Mouse (Mus musculus) mouse trophoblast stem cell (cell line): ENCODE data around the gene Gm20538.

Experiments
- in situ Hi-C, 2 experiments: fragments of 300-500 bp; cut with MseI, MboI; formaldehyde crosslinking; loops; 2 replicates in 1 of 2; 3 replicates in 1 of 2; pipeline ENCODE4 v1.15.1; 2025

Gene Gm20538

DNA sequence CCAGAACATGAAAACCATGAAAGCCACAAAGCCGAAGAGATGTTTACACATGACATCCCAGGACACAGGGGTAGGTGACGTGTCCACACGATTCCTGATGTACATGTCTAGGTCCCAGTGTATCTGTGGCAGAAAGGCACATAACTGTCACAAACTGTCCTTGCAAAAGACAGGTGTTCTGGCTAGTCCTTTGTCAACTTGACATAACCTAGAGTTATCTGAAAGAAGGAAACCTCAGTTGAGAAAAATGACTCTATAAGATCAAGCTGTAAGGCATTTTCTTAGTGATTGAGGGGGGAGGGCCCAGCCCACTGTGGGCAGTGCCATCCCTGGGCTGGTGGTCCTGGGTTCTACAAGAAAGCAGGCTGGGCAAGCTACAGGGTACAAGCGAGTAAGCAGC, at the start of gene Gm20538:
Gm20538 (minus strand) TSS at position 101 of the 400 bp plus-strand sequence.
- in situ Hi-C loops = no loop called here

GRCm38 (mm10) chr19:44594180-44594579, 41.5 kb upstream of the Gm20538 start:
- in situ Hi-C loops = no loop called here

GRCm38 (mm10) chr19:44591638-44592037, 39.0 kb upstream of the Gm20538 start:
- in situ Hi-C loops = no loop called here

GRCm38 (mm10) chr19:44590992-44591391, 38.4 kb upstream of the Gm20538 start:
- in situ Hi-C loops = no loop called here

DNA sequence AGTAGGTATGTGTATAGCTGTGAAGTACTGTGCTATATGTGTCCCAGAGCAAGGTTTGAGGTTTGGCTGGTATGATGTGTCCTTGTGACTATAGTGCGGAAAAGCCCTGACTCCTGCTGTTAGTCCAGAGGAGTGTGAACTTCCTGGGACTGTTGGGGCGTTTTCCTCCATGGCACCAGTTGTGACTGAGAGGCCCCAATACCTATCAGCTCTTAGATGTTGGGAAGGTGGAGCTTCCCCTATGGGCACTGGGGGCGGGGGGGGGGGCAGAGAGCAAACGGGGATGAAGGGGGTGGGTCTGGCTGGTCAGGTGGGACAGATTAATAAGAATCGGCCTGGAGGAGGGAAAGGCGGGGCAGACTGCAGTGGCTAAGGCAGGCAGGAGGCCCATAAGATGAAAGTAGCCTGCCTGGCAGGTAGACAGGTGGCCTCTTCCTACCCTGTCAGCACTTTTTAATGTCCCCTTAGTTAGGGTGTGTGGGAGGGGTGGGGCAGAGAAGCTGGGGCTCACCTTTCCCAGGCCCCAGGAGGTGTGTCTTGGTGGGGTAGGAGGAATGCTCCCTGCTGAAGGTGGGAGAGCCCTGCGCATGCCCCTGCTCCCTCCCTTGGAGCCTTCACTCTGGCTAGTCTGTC, 37.1 kb upstream of the Gm20538 start:
- in situ Hi-C loops = loop anchor here in 1 of 2 experiments (10.0 kb wide), 2 partner anchors 165 to 305 kb away; partner anchors contain the start of gene Pax2

DNA sequence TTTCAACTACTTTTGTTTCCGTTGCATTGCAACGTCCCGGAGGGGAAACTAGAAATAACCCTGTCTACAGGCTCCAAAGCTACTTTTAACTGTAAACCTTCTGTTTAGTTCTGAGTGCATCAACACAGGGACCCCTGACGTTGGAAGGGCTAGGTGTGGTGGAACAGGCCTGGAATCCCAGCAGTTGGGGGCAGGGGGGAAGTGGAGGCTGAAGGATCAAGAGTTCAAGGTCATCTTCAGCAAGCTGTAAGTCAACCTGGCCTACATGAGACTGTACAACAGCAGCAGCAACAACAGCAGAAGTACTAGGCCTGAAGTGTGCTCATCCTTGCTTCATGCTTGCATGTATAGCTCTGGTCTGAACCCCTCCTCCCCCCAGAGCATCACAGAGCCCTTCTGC, 35.4 kb upstream of the Gm20538 start:
- in situ Hi-C loops = loop anchor here in 1 of 2 experiments (10.0 kb wide), 2 partner anchors 167 to 307 kb away; partner anchors contain the start of gene Pax2

DNA sequence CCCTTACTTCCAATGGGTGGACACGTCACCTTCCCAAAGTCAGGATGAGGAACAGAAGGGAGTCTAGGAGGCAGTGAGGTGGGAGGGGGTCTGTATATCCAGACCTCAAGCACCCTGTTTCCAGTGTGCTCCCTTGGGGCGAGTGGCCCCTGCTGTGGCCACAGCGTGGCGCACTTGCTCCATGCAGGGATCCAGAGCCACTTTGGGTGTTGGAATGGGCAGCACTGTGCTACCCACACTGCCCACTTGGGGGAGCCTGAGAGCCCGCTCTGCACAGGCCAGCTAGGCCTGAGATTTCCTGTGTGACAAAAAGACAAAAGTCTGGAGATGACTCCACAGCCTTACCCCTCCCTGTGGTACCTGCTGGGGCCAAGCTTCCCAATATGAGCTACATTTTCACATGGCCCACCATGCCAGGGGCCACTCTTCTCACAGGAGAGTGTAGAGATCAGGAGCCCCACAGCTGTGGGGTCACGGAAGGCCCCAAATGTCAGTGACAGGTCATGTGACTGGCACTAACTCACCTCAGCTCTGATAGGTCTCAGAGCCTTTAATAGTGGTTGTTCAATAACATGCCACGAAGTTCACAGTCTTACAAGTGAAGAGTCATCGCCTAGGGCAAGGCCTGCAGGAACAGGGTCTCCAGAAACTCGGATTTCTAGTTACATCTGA, 30.1 kb upstream of the Gm20538 start:
- in situ Hi-C loops = loop anchor here (5.0 to 10.0 kb wide), 4 partner anchors 172 to 312 kb away; partner anchors contain the start of gene Pax2 (in 2 of the 2)

DNA sequence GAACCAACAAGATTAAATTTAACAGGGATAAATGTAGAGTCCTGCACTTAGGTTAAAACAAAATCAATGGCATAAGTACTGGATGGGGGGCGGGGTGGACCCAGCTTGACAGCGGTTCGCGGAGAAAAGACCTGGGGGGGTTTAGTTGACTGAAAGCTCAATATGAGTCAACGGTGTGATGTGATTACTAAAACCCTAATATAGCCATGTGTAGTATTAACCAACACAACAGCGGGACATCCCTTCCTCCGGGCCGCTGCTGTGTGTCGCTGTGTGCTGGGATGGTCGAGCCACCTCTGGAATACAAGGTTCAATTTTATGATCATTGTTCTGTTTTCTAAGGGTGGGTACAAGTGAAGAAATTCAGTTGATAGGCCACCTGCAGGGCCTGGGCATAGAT, 29.5 kb upstream of the Gm20538 start:
- in situ Hi-C loops = loop anchor here (5.0 to 10.0 kb wide), 4 partner anchors 173 to 313 kb away; partner anchors contain the start of gene Pax2 (in 2 of the 2)

DNA sequence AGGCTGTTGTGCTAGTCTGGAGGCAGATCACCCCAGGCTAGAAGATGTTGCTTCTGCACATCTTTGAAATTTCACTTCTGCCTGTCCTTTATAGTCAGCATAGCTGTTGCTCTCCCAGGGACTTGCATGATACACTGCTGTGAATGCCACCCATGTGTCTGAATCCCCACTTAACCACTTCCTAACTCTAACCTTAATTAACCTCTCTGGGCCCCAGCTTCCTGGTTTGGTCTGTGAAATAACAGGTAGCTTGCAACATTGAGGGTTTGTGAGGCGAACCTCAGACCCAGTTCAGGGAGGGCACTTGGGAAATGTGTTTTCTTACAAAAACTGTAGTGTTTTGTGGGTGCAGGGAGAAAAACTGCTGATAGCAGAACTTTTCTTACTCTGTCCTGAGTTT, 25.4 kb upstream of the Gm20538 start:
- in situ Hi-C loops = no loop called here

DNA sequence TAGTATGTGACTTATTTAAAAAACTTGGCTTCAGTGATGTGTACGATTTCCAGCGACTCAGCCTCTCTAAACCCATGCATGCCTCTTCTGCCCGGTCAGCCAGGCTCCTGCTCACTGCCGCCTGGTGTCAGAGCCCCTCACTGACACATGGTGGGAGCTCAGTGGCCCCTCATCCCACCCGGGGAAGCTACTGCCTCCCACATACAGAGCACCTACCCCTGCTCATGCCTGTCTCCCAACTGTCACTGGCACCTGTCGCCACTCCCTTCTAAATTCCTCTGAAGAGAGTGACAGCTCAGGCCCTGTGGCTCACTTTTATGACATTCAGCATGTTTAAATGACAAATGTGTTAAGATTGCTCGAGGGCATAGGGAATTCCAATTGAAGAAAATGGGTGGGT, 23.6 kb upstream of the Gm20538 start:
- in situ Hi-C loops = no loop called here

GRCm38 (mm10) chr19:44567763-44568162, 15.1 kb upstream of the Gm20538 start:
- in situ Hi-C loops = no loop called here

DNA sequence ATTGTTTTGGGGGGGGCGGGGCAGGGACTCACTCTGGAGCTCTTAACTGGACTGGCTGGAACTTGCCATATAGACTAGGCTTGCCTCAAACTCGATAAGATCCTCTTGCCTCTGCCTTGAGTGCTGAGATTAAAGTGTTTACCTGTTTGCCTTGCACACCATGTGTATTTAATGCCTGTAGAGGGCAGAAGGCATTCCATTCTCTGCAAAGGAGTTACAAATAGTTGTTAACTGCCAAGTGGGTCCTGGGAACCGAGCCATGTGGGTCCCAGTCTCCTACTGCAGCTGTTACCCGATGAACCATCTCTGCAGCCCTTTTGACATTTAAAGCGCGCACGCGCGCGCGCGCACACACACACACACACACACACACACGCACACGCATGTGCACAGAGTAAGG, 11.4 kb upstream of the Gm20538 start:
- in situ Hi-C loops = no loop called here

- in situ Hi-C loops = no loop called here
These were observed 10.1 kb upstream of the Gm20538 start, which contains the start of gene Hif1an for GRCm38 (mm10) chr19:44562652-44563206. Hif1an (plus strand) TSS chr19:44562850.

DNA sequence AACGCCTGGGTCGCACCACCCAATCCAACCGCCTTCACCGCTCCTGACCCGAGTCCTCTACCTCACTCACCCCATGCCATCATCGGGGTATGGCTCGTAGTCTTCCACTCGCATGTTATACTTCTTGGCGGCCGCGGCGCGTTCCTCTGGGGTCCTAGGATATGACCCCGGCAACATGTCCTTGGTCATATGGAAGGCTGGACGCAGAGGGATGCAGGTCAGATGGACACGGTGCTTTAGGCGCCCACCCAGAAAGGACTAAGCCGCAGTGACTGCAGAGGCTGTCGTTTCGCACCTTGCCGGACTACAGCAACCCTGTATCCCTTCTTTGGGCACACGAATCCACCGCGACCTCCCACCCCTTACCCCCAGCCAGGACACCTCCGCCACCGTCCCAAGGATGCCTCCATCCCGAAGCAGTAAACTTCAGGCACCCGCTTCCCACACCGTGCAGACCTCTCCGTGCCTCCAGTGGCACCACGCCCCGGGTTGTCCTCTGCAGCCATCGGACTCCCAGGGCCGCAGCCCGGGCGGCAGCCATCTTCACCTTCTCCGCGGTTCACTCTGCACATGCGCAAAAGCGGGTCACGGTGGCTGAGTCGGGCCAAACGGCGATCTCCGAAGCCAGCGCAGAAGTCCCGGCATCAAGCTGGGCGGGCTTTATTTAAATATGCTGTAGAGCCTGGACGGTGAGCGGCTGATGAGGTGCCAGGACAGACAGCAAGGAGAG, 2.4 kb upstream of the Gm20538 start, which contains the start of gene Ndufb8:
Ndufb8 (minus strand) TSS at position 580 of the 730 bp plus-strand sequence.
- in situ Hi-C loops = no loop called here

GRCm38 (mm10) chr19:44554490-44554860, 1.8 kb upstream of the Gm20538 start:
- in situ Hi-C loops = no loop called here

- in situ Hi-C loops = no loop called here
These were observed 655 bp upstream of the Gm20538 start for GRCm38 (mm10) chr19:44553286-44553685.

DNA sequence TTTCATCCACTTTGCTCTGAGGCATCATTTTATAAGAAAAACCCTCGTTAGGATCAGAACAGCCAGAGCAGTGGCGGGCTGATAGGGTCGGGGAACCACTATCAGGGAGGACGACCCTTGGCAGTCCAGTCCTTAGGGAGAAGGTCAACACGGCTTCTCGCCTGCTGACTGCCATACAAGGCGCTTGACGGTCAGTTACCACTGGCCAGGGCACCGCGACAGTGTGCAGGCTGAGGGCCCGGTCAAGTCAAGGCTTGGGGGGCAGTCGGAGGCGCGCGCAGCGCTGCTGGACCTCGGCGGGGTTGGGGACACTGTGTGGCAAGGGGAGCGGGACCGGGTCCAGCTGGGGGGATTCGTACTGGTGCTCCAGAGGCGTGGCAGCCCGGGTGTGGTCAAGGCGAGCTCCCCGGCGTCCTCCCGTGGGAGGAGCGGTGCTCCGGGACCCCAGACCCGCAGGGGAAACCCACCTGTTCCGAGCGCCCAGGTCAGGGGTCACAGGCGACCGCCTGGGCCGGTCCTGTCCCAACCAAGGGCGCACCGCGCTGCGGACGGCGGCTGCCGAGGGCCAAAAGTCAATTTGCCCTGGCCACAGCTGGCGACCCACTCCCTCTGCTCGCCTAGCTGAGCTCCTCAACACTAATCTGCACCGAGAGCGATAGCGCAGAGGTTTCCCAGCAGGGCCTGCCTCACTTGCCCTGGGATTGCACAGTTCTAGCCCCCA, 7.2 kb downstream of the Gm20538 start, which contains the start of gene Sec31b:
Sec31b (minus strand) TSS at position 544 of the 721 bp plus-strand sequence.
- in situ Hi-C loops = no loop called here

DNA sequence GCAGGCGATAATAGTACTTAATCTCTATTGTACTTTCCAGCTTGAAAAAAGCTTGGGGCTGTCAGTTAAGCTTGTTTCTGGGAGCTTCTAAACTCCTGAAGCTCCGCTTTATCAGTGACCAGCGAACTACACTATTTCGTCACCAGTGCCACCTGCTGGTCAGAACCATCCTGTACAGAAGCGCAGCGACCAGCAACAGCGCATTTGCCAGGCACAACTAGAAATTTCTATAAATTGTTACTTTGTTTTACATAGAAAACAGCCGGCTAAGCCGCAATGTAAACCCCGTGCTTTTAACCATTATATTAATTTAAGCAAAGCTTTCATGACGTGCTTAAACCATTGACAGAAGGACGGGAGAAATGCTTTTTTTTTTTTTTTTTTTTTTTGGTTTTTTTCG, 7.9 kb downstream of the Gm20538 start:
- in situ Hi-C loops = no loop called here

GRCm38 (mm10) chr19:44544372-44544771, 8.3 kb downstream of the Gm20538 start:
- in situ Hi-C loops = no loop called here

GRCm38 (mm10) chr19:44542694-44543178, 9.9 kb downstream of the Gm20538 start:
- in situ Hi-C loops = no loop called here

DNA sequence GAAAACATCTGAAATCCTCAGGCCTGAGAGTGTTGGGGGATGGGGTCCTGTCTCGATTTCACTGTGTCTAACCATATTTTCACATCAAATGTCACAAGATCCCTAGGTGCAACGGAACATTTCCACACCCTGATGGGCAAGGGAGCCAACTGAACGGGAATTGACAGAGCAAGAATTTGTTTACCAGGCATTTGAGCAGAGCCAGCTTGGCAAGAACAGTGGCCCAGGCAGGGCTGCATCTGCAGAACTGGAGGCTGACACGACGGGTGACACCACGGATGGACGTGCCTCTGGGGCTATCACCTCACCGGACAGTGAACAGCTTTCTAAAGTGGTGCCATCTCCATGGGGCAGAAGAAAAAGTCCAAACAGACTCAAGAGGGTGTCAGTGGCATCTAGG, 15.2 kb downstream of the Gm20538 start:
- in situ Hi-C loops = loop anchor here in 1 of 2 experiments (10.0 kb wide), 1 partner anchor 63 kb away; no protein-coding TSS in a partner anchor
